Mouse (Mus musculus) heart, postnatal 25 days (tissue): ENCODE measurements at regions not wholly inside any gene's neighbourhood (a gene's known extent, or its start where the extent isn't known, plus 50 kb on each side); places are given as distances from the start of the nearest gene placed in this dataset.
"Not testable (repeated sequence)": the region's sequence is repeated elsewhere in the genome, so short reads cannot be mapped to it uniquely, and the experiment has no call there.

Source experiments
- DNase-seq: peaks from one replicate; pipeline ENCODE4 v3.0.0; 2022; ENCODE audit warnings: low spot score
- intact Hi-C: fragments of 180-260 bp; cut with DNase I; formaldehyde crosslinking; loops from one replicate; pipeline ENCODE4 v1.15.1; 2025

DNA sequence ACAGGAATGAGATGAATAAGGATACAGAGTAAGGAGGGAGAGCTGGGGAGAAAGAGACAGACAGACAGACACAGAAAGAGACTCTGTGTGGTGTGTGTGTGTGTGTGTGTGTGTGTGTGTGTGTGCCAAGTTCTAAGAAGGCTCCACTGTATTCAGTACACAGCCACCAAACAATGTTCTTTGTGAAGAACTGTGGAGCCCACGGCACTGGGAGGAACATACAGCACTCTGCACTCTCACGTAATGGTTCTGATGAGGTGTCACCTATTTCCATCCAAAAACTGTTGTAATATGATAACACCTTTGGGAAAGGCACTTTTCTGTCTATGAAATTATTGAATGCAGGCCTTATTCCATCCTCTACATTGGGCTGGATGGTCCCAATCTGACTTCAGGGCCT is 184.8 kb upstream of the Meox2 start:
- intact Hi-C loops: loop anchor here (5.0 kb wide), 1 partner anchor 206 kb away; no protein-coding TSS in a partner anchor
- no peak for DNase-seq

GRCm38 (mm10) chr12:36926225-36926624 is 182.1 kb upstream of the Meox2 start:
- intact Hi-C loops: no loop called here
- DNase-seq: no peak

- DNase-seq: peak; percentile 12
- intact Hi-C loops: loop anchor here (5.0 kb wide), 1 partner anchor 211 kb away; no protein-coding TSS in a partner anchor
These were observed 175.2 kb upstream of the Meox2 start for GRCm38 (mm10) chr12:36933118-36933610.

DNA sequence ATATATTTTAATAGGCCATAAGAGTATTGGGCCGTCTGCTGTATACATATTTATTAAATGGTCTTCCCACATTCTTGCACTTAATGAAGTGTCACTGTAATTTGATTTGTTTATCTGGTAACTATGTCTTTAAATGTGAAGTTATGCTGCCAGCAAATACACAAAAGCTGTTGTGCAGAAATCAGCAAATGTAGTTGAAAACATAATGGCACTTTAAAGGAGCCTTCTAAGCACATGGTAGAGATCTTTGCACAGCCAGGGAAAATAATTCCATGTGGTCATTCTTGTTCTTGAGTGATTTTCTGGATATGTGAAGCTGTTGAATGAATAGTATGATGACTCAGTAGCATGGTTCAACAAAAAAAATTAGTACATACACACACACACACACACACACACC is 164.4 kb upstream of the Meox2 start:
- DNase-seq: no peak
- intact Hi-C loops: no loop called here

DNA sequence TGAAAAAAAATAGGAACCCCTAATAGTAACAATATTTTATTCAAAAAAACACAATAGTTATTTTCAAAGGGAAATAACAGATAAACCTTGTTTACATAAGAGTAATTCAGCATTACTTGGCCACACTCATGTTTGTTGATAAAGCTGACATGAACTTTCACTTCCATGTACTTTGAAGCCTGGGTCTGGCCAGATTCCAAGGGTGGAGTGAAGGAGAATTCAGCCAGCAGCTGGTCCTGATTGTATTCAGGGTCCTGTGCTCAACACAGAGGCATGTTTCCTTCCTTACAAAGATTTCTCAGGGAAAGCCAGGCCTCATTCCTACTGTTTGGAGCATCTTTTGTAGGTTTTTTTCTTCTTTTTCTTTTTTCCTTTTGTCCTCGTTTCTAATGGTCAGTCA is 162.4 kb upstream of the Meox2 start:
- intact Hi-C loops: loop anchor here (5.0 kb wide), 2 partner anchors 161 to 229 kb away; partner anchors contain the start of gene Meox2

GRCm38 (mm10) chr12:36947902-36948301 is 160.4 kb upstream of the Meox2 start:
- no peak for DNase-seq
- intact Hi-C loops: loop anchor here (2.0 to 5.0 kb wide), 3 partner anchors 67 to 231 kb away; partner anchors contain the start of gene Meox2

More for the DNA sequence above, 162.4 kb upstream of the Meox2 start:
- DNase-seq: peak; percentile 70

DNA sequence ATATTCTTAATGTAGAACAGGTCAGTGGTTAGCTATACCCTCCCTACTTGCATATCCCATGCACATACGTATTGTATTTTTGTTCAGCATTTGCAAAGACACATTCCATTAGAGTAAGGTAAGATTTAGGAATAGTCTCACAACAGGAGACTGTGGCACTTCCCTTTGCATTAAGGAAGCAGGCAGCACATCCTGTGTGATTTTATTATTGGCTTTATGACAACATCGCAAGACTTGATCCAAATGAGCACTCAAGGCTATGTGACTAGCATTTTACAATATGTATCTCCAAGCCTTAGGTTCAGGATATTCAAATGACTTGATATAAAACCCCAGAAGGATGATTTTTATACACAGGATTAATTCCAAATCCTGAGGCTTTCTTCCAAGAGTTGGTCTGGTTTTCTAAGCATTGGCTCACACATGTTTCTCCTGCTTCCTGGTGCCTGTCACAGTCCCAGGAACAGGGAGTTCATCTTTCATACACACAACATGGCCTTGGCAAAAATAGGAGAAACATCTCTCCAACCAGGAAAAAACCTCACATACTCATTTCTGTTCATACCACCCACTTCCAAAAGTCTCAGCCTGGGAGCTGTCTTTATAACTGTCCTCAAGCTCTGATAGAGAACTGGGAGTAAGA is 159.1 kb upstream of the Meox2 start:
- intact Hi-C loops: loop anchor here (2.0 to 5.0 kb wide), 3 partner anchors 66 to 232 kb away; partner anchors contain the start of gene Meox2
- DNase-seq: no peak

GRCm38 (mm10) chr12:36974432-36975094 is 133.8 kb upstream of the Meox2 start:
- DNase-seq: no peak
- intact Hi-C loops: loop anchor here (5.0 kb wide), 1 partner anchor 33 kb away; no protein-coding TSS in a partner anchor

DNA sequence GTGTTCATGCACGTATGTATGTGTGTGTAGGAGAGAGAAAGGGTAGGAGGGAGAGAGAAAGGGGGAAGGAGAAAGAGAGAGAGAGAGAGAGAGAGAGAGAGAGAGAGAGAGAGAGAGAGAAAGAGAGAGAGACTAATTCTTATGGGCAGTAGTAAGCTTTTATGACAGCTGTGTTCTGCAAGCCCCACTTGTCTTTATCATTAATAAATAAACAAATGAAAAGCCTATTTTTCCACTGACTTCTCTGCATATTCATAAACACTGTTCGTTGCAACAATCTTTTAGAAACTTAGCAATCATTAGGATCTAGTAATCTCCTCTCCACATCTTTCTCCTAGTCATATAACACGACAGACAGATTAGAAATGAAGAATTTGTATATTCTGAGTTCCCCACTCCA is 131.2 kb upstream of the Meox2 start:
- DNase-seq: no peak
- intact Hi-C loops: no loop called here

GRCm38 (mm10) chr12:36991135-36991534 is 117.2 kb upstream of the Meox2 start:
- intact Hi-C loops: no loop called here
- no peak for DNase-seq

DNA sequence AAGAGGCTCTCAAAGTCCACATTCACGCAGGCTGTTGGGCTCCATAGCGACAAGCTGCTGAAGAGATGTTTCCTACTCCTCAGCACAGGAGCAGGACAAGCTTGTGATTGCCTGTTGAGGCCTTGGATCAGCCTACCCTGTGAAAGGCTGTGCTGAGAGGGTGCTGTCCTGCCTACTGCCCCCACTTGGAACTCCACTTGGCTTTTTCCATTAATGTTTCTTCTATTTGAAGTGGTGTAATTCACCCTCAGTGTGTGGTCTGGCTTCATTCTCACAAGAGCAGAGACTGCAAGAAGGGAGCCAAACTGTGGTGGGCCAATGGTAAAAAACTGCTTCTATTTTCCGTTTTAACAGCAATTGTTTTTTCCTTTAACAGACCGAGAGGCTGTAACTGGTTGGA is 116.4 kb upstream of the Meox2 start:
- intact Hi-C loops: no loop called here
- DNase-seq: no peak

GRCm38 (mm10) chr12:37001401-37001800 is 106.9 kb upstream of the Meox2 start:
- intact Hi-C loops: no loop called here
- no peak for DNase-seq

DNA sequence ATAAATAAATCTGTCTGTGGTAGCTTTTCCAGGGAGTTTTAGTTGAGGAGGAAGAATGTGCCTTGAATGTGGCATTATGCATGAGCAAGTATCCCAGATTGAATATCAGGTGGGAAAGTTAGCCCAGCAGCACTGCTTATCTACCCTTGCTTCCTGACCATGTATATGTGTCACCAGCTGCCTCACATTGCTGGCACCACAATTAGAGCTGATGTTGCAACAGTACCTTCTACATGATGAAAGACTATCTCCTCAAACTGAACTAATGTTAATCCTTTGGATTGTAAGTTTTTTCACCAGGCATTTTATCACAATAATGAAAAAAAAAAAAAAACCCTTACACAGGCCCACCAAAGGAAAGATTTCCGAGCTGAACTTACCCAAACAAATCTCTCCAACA is 103.1 kb upstream of the Meox2 start:
- DNase-seq: no peak
- intact Hi-C loops: loop anchor here (5.0 kb wide), 1 partner anchor 33 kb away; no protein-coding TSS in a partner anchor

- intact Hi-C loops: loop anchor here (10.0 kb wide), 1 partner anchor 226 kb away; no protein-coding TSS in a partner anchor
- DNase-seq: no peak
These were observed 98.0 kb upstream of the Meox2 start for GRCm38 (mm10) chr12:37010306-37010705.

- peak; percentile 31 for DNase-seq
- intact Hi-C loops: loop anchor here (2.0 to 10.0 kb wide), 5 partner anchors 66 to 294 kb away; no protein-coding TSS in a partner anchor
These were observed 93.9 kb upstream of the Meox2 start for GRCm38 (mm10) chr12:37014401-37014800.

DNA sequence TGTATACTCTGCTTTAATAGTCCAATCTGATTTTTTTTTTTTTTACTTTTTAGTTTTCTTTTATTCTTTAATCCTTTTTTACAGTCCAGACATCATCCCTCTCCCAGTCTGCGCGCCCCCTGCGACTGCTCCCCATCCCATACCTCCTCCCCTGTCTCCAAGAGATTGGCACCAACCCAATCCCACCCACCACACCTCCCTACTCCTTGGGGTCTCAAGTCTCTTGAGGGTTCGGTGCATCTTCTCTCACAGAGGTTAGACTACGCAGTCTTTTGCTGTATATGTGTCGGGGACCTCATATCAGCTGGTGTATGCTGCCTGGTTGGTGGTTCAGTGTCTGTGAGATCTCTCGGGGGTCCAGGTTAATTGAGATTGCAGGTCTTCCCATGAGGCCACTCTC is 93.4 kb upstream of the Meox2 start:
- intact Hi-C loops: loop anchor here (2.0 to 10.0 kb wide), 5 partner anchors 66 to 294 kb away; no protein-coding TSS in a partner anchor
- DNase-seq: not testable (repeated sequence)

DNA sequence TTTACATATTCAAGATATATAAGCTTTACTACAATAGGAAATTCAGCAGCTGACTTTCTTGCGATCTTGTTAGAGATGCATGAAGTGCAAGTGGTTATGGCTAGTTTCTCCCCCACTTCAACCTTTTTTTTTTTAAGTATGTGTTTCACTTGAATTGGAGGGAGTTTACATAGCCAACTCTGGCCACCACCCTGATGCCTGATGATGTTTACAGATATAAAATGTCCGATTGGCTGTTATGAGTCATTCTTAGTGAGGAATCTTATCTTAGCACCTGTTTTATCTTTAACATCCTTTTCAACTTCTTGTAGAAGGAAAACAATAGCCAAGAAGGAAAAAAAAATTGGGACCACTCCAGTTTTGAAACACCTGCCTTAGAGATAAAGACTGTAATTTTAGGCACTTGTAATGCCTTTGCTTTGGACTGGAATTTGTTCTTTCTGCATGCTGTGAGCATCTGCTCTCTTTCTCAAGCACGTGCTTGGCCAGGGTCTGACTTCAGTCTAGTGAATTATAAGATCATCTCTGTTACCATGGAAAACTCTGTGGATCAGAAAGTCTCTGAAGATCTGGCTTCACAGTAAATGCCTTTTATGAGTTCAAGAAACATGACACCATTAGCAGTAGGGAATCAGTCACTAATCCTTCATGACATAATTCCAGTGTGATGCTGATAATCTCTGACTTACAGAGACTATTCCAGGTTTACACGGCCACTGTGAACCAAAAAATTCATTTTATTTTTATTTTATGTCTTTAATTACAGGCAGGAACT is 92.7 kb upstream of the Meox2 start:
- intact Hi-C loops: loop anchor here (2.0 to 10.0 kb wide), 5 partner anchors 67 to 295 kb away; no protein-coding TSS in a partner anchor
- no peak for DNase-seq

GRCm38 (mm10) chr12:37047191-37047590 is 61.1 kb upstream of the Meox2 start:
- intact Hi-C loops: no loop called here
- DNase-seq: no peak

- no peak for DNase-seq
- intact Hi-C loops: loop anchor here (2.0 kb wide), 1 partner anchor 56 kb away; no protein-coding TSS in a partner anchor
These were observed 57.7 kb upstream of the Meox2 start for GRCm38 (mm10) chr12:37050596-37050995.

DNA sequence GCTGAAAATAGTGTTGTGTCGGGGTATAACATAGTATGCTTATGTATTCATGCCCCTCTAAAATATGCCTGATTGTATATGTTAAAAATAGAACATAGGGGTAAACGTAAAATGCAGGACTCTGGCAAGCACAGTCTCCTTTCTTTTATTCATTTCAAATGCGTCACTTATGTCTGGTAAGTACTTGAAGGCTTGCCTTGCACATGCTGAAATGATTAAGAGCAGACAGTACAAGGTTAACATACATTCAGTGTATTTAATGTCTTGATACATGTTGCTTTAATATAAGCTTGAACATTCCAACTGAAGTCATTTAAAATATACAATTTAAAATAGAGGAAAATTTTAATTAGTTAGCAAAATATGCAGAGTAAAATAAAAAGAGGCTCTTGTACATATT is 50.9 kb upstream of the Meox2 start:
- DNase-seq: no peak
- intact Hi-C loops: no loop called here
